Mouse (Mus musculus) fat pad, adult 2 months (tissue): Measurements from ENCODE around the gene Setd2.

Experiments
- DNase-seq: peaks from one replicate; pipeline ENCODE4 v3.0.0-alpha.2; 2011; ENCODE audit warnings: low read depth, low spot score; ENCODE audit errors: extremely low read depth

Setd2 gene

GRCm38 (mm10) chr9:110532538-110533291, at the start of gene Setd2:
Setd2 (plus strand) TSS chr9:110532597.
- no peak for DNase-seq

GRCm38 (mm10) chr9:110488841-110489240, 43.6 kb upstream of the Setd2 start:
- DNase-seq, result no peak

GRCm38 (mm10) chr9:110490913-110491312, 41.5 kb upstream of the Setd2 start:
- DNase-seq, result no peak

GRCm38 (mm10) chr9:110525737-110526136, 6.7 kb upstream of the Setd2 start:
- DNase-seq, result peak; percentile 33

GRCm38 (mm10) chr9:110529002-110529737, 3.2 kb upstream of the Setd2 start:
- DNase-seq, result no peak

- DNase-seq, result no peak
These were observed 1.7 kb upstream of the Setd2 start for GRCm38 (mm10) chr9:110530650-110531049.

- no peak for DNase-seq
These were observed 1.1 kb upstream of the Setd2 start for GRCm38 (mm10) chr9:110531151-110531791.

GRCm38 (mm10) chr9:110531914-110532489, 395 bp upstream of the Setd2 start:
- peak; percentile 13 for DNase-seq

- no peak for DNase-seq
These were observed 1.2 kb downstream of the Setd2 start for GRCm38 (mm10) chr9:110533645-110534044.

- no peak for DNase-seq
These were observed 2.7 kb downstream of the Setd2 start for GRCm38 (mm10) chr9:110535114-110535513.

GRCm38 (mm10) chr9:110536636-110537035, 4.2 kb downstream of the Setd2 start:
- DNase-seq, result no peak

GRCm38 (mm10) chr9:110538511-110538910, 6.1 kb downstream of the Setd2 start:
- DNase-seq, result no peak

GRCm38 (mm10) chr9:110541988-110542387, 9.6 kb downstream of the Setd2 start:
- no peak for DNase-seq

- no peak for DNase-seq
These were observed 15.9 kb downstream of the Setd2 start for GRCm38 (mm10) chr9:110548261-110548660.

GRCm38 (mm10) chr9:110568309-110568708, 35.9 kb downstream of the Setd2 start:
- no peak for DNase-seq

GRCm38 (mm10) chr9:110582161-110582560, 49.8 kb downstream of the Setd2 start:
- no peak for DNase-seq

- DNase-seq, result no peak
These were observed 51.1 kb downstream of the Setd2 start for GRCm38 (mm10) chr9:110583521-110583920.

- DNase-seq, result no peak
These were observed 79.1 kb downstream of the Setd2 start for GRCm38 (mm10) chr9:110611471-110611870.

GRCm38 (mm10) chr9:110617081-110617480, 84.7 kb downstream of the Setd2 start:
- DNase-seq, result no peak

- no peak for DNase-seq
These were observed 87.8 kb downstream of the Setd2 start for GRCm38 (mm10) chr9:110620180-110620579.

GRCm38 (mm10) chr9:110620685-110621084, 88.3 kb downstream of the Setd2 start:
- DNase-seq, result no peak
